Mouse (Mus musculus): ENCODE data around the gene Prkd2. TPM values are rescaled to one million over a fixed set of nuclear protein-coding genes. Genes with fewer than 3 reads are reported as not detected.

The Prkd2 gene
- polyA plus RNA-seq, 1 experiment from 2014 or later, result 80.0 TPM

- no peak for DNase-seq (ENCODE audit: low spot score)
Measured at GRCm38 (mm10) chr7:16916342-16917265, 73.9 kb downstream of the Prkd2 start.

GRCm38 (mm10) chr7:16917447-16917846 is 74.7 kb downstream of the Prkd2 start:
- no peak for DNase-seq (ENCODE audit: low spot score)

- no peak for DNase-seq (ENCODE audit: low spot score)
Measured at GRCm38 (mm10) chr7:16918014-16918413, 75.3 kb downstream of the Prkd2 start.

- DNase-seq (ENCODE audit: low spot score), result no peak
Measured at GRCm38 (mm10) chr7:16918670-16919069, 76.0 kb downstream of the Prkd2 start.

GRCm38 (mm10) chr7:16919395-16920149 is 76.9 kb downstream of the Prkd2 start:
- DNase-seq (ENCODE audit: low spot score), result no peak

Other genes with a start within 250 kb of the Prkd2 start
- gene Arhgap35, start 227.9 kb upstream of the Prkd2 start, polyA plus RNA-seq (2015; fragmentation: Nextera tagmentation; extraction: Ambion mirVana), result 3.8 and 4.0 TPM in 2 replicates
- 0.86 and 1.3 TPM in 2 replicates for gene Ceacam15, start 167.2 kb upstream of the Prkd2 start, polyA plus RNA-seq (2015; fragmentation: Nextera tagmentation; extraction: Ambion mirVana)
- gene Ceacam9, start 121.0 kb upstream of the Prkd2 start, polyA plus RNA-seq (2015; fragmentation: Nextera tagmentation; extraction: Ambion mirVana), result 0.23 and 0.44 TPM in 2 replicates
- gene Ap2s1, start 104.5 kb upstream of the Prkd2 start, polyA plus RNA-seq (2015; fragmentation: Nextera tagmentation; extraction: Ambion mirVana), result 326 and 329 TPM in 2 replicates
- gene Slc1a5, start 61.6 kb upstream of the Prkd2 start, polyA plus RNA-seq (2015; fragmentation: Nextera tagmentation; extraction: Ambion mirVana), result 77.9 and 80.3 TPM in 2 replicates
- 57.1 and 60.9 TPM in 2 replicates for gene Strn4, start 27.0 kb upstream of the Prkd2 start, polyA plus RNA-seq (2015; fragmentation: Nextera tagmentation; extraction: Ambion mirVana)
- 17.1 and 18.8 TPM in 2 replicates for gene Fkrp, start 26.2 kb upstream of the Prkd2 start, polyA plus RNA-seq (2015; fragmentation: Nextera tagmentation; extraction: Ambion mirVana)
- 0.13 and 0.18 TPM in 2 replicates for gene Dact3, start 32.4 kb downstream of the Prkd2 start, polyA plus RNA-seq (2015; fragmentation: Nextera tagmentation; extraction: Ambion mirVana)
- gene Gng8, start 48.9 kb downstream of the Prkd2 start, polyA plus RNA-seq (2015; fragmentation: Nextera tagmentation; extraction: Ambion mirVana), result 0.44 and 0.85 TPM in 2 replicates
- gene Ptgir, start 63.6 kb downstream of the Prkd2 start, polyA plus RNA-seq (2015; fragmentation: Nextera tagmentation; extraction: Ambion mirVana), result 1.9 and 2.6 TPM in 2 replicates
- 201 and 212 TPM in 2 replicates for gene Calm3, start 81.2 kb downstream of the Prkd2 start, polyA plus RNA-seq (2015; fragmentation: Nextera tagmentation; extraction: Ambion mirVana)
- gene Pnmal2, start 101.8 kb downstream of the Prkd2 start, polyA plus RNA-seq (2015; fragmentation: Nextera tagmentation; extraction: Ambion mirVana), result 5.1 and 6.4 TPM in 2 replicates
- gene Pnmal1, start 116.8 kb downstream of the Prkd2 start, polyA plus RNA-seq (2015; fragmentation: Nextera tagmentation; extraction: Ambion mirVana), result 0.04 TPM in 2 replicates
- gene Gm42372, start 140.2 kb downstream of the Prkd2 start, polyA plus RNA-seq (2015; fragmentation: Nextera tagmentation; extraction: Ambion mirVana), result 0.33 and 0.49 TPM in 2 replicates
- gene Ccdc8, start 149.8 kb downstream of the Prkd2 start, polyA plus RNA-seq (2015; fragmentation: Nextera tagmentation; extraction: Ambion mirVana), result 3.7 and 4.7 TPM in 2 replicates
- gene Ppp5c, start 185.0 kb downstream of the Prkd2 start, polyA plus RNA-seq (2015; fragmentation: Nextera tagmentation; extraction: Ambion mirVana), result 120 TPM in 2 replicates
- 1.5 and 2.4 TPM in 2 replicates for gene Hif3a, start 219.5 kb downstream of the Prkd2 start, polyA plus RNA-seq (2015; fragmentation: Nextera tagmentation; extraction: Ambion mirVana)
- 0.05 and 0.08 TPM in 2 replicates for gene Psg16, start 231.1 kb downstream of the Prkd2 start, polyA plus RNA-seq (2015; fragmentation: Nextera tagmentation; extraction: Ambion mirVana)

All from thymus, postnatal 0 days (tissue).